Mouse (Mus musculus) small intestine, adult 2 months (tissue): ENCODE data around the gene Slc26a8. TPM values are rescaled to one million over a fixed set of nuclear protein-coding genes. Genes with fewer than 3 reads are reported as not detected.

Experiments
- H3K27ac ChIP-seq: fragments of 200-500 bp; 2 replicates; pipeline ENCODE4 v1.5.1; 2012; ENCODE audit warnings: low read depth, low read length, control low read depth, inconsistent platforms; ENCODE audit not compliant: insufficient read depth
- H3K27me3 ChIP-seq: fragments of 200-500 bp; 2 replicates; pipeline ENCODE4 v1.6.1; 2012; ENCODE audit warnings: mild to moderate bottlenecking, moderate library complexity, low read length, inconsistent platforms; ENCODE audit not compliant: control insufficient read depth, insufficient read depth
- H3K36me3 ChIP-seq: fragments of 200-500 bp; 2 replicates; pipeline ENCODE4 v1.6.1; 2012; ENCODE audit warnings: mild to moderate bottlenecking, low read length, control low read depth, inconsistent platforms; ENCODE audit not compliant: control insufficient read depth, insufficient read depth
- H3K4me1 ChIP-seq: fragments of 200-500 bp; 2 replicates; pipeline ENCODE4 v1.6.1; 2012; ENCODE audit warnings: low read length, inconsistent platforms, mixed read lengths; ENCODE audit not compliant: control insufficient read depth, insufficient read depth, insufficient read length
- H3K4me3 ChIP-seq: fragments of 200-500 bp; 2 replicates; pipeline ENCODE4 v1.5.1; 2012; ENCODE audit warnings: low read depth, mild to moderate bottlenecking, control low read depth, inconsistent platforms, low read length, moderate library complexity
- CTCF ChIP-seq: fragments of 200-500 bp; IDR thresholded peaks from 2 replicates; pipeline ENCODE4 v1.5.1; 2012; ENCODE audit warnings: low read depth, mild to moderate bottlenecking, control low read depth, inconsistent platforms, low read length, moderate library complexity, mixed read lengths; ENCODE audit not compliant: insufficient replicate concordance, insufficient read length; ENCODE audit errors: extremely low read depth
- POLR2A ChIP-seq: fragments of 200-500 bp; IDR thresholded peaks from 2 replicates; pipeline ENCODE4 v1.6.1; 2012; ENCODE audit warnings: low read depth, mild to moderate bottlenecking, control low read depth, inconsistent platforms, low read length, moderate library complexity
- WGBS: fragments of 180-500 bp; shearing (Covaris S2); methylation state at CpG from one replicate; pipeline ENCODE4 v1.1.7; 2018; 5-methylcytosine and 5-hydroxymethylcytosine counted together
- polyA plus RNA-seq: library from polyadenylated mRNA; depleted of rRNA; stranded (reverse); fragments of >200 nt; gene quantifications from 2 replicates; pipeline ENCODE4 v1.2.3, GENCODE M21; 2012

Gene Slc26a8
- polyA plus RNA-seq, 1 experiment, result 0.14 TPM

- H3K27me3 ChIP-seq, result no peaks in the 10 kb centered on the region
- peaks cover 12% of the 10 kb centered on the region for H3K4me1 ChIP-seq
- TF ChIP-seq POLR2A (no peak), CTCF (no peak)
- no peak overlapping the region for H3K4me3 ChIP-seq
- 61% methylated on average over 2 of the region's 2 CpGs for WGBS
- H3K36me3 ChIP-seq, result peaks cover 13% of the 10 kb centered on the region
- H3K27ac ChIP-seq, result no peak overlapping the region
Measured at GRCm38 (mm10) chr17:28612603-28613002, 77.4 kb downstream of the Slc26a8 start.

- WGBS, result 36% methylated on average over 3 of the region's 3 CpGs
- TF ChIP-seq CTCF (no peak), POLR2A (no peak)
- Histone ChIP-seq H3K27me3 (no peaks in the 10 kb centered on the region), H3K4me3 (no peak overlapping the region), H3K27ac (no peak overlapping the region), H3K4me1 (peaks cover 3% of the 10 kb centered on the region; the same call in 1 of the 2 replicates), H3K36me3 (peaks cover 32% of the 10 kb centered on the region)
Measured at GRCm38 (mm10) chr17:28609543-28609942, 80.5 kb downstream of the Slc26a8 start.

- TF ChIP-seq POLR2A (no peak), CTCF (no peak)
- no peaks in the 10 kb centered on the region for H3K4me1 ChIP-seq
- WGBS, result 77% methylated on average over 9 of the region's 9 CpGs
Measured at GRCm38 (mm10) chr17:28601557-28602250, 88.3 kb downstream of the Slc26a8 start.

GRCm38 (mm10) chr17:28600780-28601179 is 89.3 kb downstream of the Slc26a8 start:
- no peak overlapping the region for H3K27ac ChIP-seq
- WGBS, result 86% methylated on average over 5 of the region's 5 CpGs
- peaks cover 78% of the 10 kb centered on the region for H3K36me3 ChIP-seq
- no peaks in the 10 kb centered on the region for H3K27me3 ChIP-seq
- H3K4me3 ChIP-seq, result no peak overlapping the region
- no peak for TF ChIP-seq POLR2A
- TF ChIP-seq CTCF, result no peak
- H3K4me1 ChIP-seq, result no peaks in the 10 kb centered on the region

More at GRCm38 (mm10) chr17:28601557-28602250, 88.3 kb downstream of the Slc26a8 start:
- H3K36me3 ChIP-seq, result peaks cover 76% of the 10 kb centered on the region
- H3K4me3 ChIP-seq, result no peak overlapping the region
- H3K27ac ChIP-seq, result no peak overlapping the region
- no peaks in the 10 kb centered on the region for H3K27me3 ChIP-seq

GRCm38 (mm10) chr17:28593965-28594364 is 96.1 kb downstream of the Slc26a8 start:
- TF ChIP-seq POLR2A, result no peak
- TF ChIP-seq CTCF, result no peak
- Histone ChIP-seq H3K27me3 (no peaks in the 10 kb centered on the region), H3K27ac (no peak overlapping the region), H3K36me3 (peaks cover 70% of the 10 kb centered on the region), H3K4me3 (no peak overlapping the region), H3K4me1 (no peaks in the 10 kb centered on the region)
- 59% methylated on average over 4 of the region's 4 CpGs for WGBS

GRCm38 (mm10) chr17:28592998-28593397 is 97.0 kb downstream of the Slc26a8 start:
- 11% methylated on average over 4 of the region's 4 CpGs for WGBS
- TF ChIP-seq CTCF, result peak; percentile 82; the same call in 1 of the 2 replicates
- no peak for TF ChIP-seq POLR2A
- no peak overlapping the region for H3K4me3 ChIP-seq
- no peaks in the 10 kb centered on the region for H3K4me1 ChIP-seq
- no peak overlapping the region for H3K27ac ChIP-seq
- peaks cover 74% of the 10 kb centered on the region for H3K36me3 ChIP-seq
- no peaks in the 10 kb centered on the region for H3K27me3 ChIP-seq

- 83% methylated on average over 5 of the region's 5 CpGs for WGBS
- Histone ChIP-seq H3K27ac (no peak overlapping the region), H3K27me3 (no peaks in the 10 kb centered on the region), H3K4me3 (no peak overlapping the region), H3K36me3 (peaks cover 62% of the 10 kb centered on the region), H3K4me1 (no peaks in the 10 kb centered on the region)
- TF ChIP-seq CTCF, result no peak
- no peak for TF ChIP-seq POLR2A
Measured at GRCm38 (mm10) chr17:28591476-28591875, 98.6 kb downstream of the Slc26a8 start.

- no peaks in the 10 kb centered on the region for H3K27me3 ChIP-seq
- no peak overlapping the region for H3K4me3 ChIP-seq
- whole genome bisulfite sequencing, result 67% methylated on average over 3 of the region's 3 CpGs
- H3K27ac ChIP-seq, result no peak overlapping the region
- H3K36me3 ChIP-seq, result peaks cover 57% of the 10 kb centered on the region
- H3K4me1 ChIP-seq, result no peaks in the 10 kb centered on the region
- TF ChIP-seq POLR2A (no peak), CTCF (no peak)
Measured at GRCm38 (mm10) chr17:28590596-28590995, 99.4 kb downstream of the Slc26a8 start.
